ENCODE assay signal across 20 mouse cellular contexts in the genomic region with DNA sequence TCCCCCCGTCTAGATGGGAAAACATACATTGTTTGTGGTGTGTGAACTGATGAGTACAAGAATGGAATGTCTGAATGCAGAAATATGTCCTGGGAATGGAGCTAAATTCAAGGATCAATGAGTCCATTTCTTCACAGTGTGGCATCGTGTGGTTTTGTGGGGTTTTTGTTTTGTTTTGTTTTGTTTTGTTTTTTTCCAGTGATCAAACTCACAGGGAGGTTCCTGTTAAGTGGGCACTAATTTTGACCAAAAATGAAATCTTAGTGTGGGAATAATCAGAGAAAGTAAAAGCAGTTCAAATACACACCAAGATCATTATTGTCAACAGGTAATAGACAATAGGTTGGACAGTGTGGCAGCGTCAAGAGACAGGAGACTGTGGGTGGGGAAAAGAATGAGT.
DNase-seq lines count a peak whose midpoint lies in the region; ATAC-seq and TF ChIP-seq lines count a peak whose summit lies in the region.
"Had no signal": no experiment of that assay in that cellular context is flagged by ENCODE, and none has a peak within 500 bp of the region (broad histone marks: within the 10 kb centered on the region; RNA-seq: fewer than 3 reads in every experiment).

No protein-coding gene starts in this region.

- no peak for TF ChIP-seq EP300 in liver, postnatal 0 days (IDR thresholded peaks at IDR 0.05; ENCODE audit: low read depth)

- peak overlapping the region; percentile 79 for H3K27ac ChIP-seq in spleen, adult 2 months (ENCODE audit: insufficient read depth, low read length)
- H3K27ac ChIP-seq in liver, embryonic 12.5 days: peak overlapping the region; percentile 73
- peak overlapping the region; percentile 3; the same call in 1 of the 2 replicates for H3K27ac ChIP-seq in liver, postnatal 0 days (ENCODE audit: low read depth)
- H3K27ac ChIP-seq: embryonic facial prominence, embryonic 12.5 days; gastrocnemius, adult 2 months; heart, embryonic 13.5 days; kidney, postnatal 0 days had no signal

- TF ChIP-seq CTCF in spleen, adult 2 months (IDR thresholded peaks at IDR 0.05; ENCODE audit: extremely low read depth, insufficient read depth, insufficient read length, insufficient replicate concordance): no peak
- TF ChIP-seq CTCF in liver, postnatal 0 days (IDR thresholded peaks at IDR 0.05; ENCODE audit: low read depth): no peak

- peak overlapping the region; percentile 60 for H3K4me3 ChIP-seq in erythroblast, embryonic 14.5 days (replicated peaks)
- H3K4me3 ChIP-seq in spleen, adult 2 months (ENCODE audit: extremely low read depth, insufficient read depth, insufficient read length): peak overlapping the region; percentile 62
- H3K4me3 ChIP-seq in liver, embryonic 12.5 days: peak overlapping the region; percentile 51
- peak overlapping the region; percentile 16 for H3K4me3 ChIP-seq in liver, postnatal 0 days (ENCODE audit: low read depth, low read length)
- H3K4me3 ChIP-seq: embryonic facial prominence, embryonic 12.5 days; gastrocnemius, adult 2 months; heart, embryonic 13.5 days had no signal

- no peaks in the 10 kb centered on the region for H3K36me3 ChIP-seq in erythroblast, embryonic 14.5 days (ENCODE audit: control insufficient read depth)
- no peaks in the 10 kb centered on the region; the same call in 1 of the 2 replicates for H3K36me3 ChIP-seq in spleen, adult 2 months (ENCODE audit: control insufficient read depth, insufficient read depth, low read length)
- H3K36me3 ChIP-seq in liver, embryonic 12.5 days: no peaks in the 10 kb centered on the region
- H3K36me3 ChIP-seq in liver, postnatal 0 days (replicated peaks; ENCODE audit: insufficient read depth, low read length): no peaks in the 10 kb centered on the region
- H3K36me3 ChIP-seq: embryonic facial prominence, embryonic 12.5 days; heart, embryonic 13.5 days had no signal

- H3K4me1 ChIP-seq in erythroblast, embryonic 14.5 days (ENCODE audit: control insufficient read depth): peaks cover 57% of the 10 kb centered on the region
- H3K4me1 ChIP-seq in spleen, adult 2 months (ENCODE audit: control insufficient read depth, insufficient read depth, insufficient read length): peaks cover 12% of the 10 kb centered on the region
- peaks cover 62% of the 10 kb centered on the region for H3K4me1 ChIP-seq in liver, embryonic 12.5 days
- peaks cover 12% of the 10 kb centered on the region for H3K4me1 ChIP-seq in liver, postnatal 0 days (ENCODE audit: insufficient read depth)

- 14% methylated on average over 3 of the region's 3 CpGs for WGBS in spleen, adult 2 months
- WGBS in liver, embryonic 12.5 days (ENCODE audit: insufficient replicate concordance): 45% methylated on average over 3 of the region's 3 CpGs
- 40% methylated on average over 3 of the region's 3 CpGs for WGBS in liver, postnatal 0 days (ENCODE audit: insufficient replicate concordance)

- H3K9me3 ChIP-seq in erythroblast, embryonic 14.5 days (ENCODE audit: control insufficient read depth, low read length): no peaks in the 10 kb centered on the region
- no peaks in the 10 kb centered on the region for H3K9me3 ChIP-seq in liver, embryonic 12.5 days (replicated peaks)
- H3K9me3 ChIP-seq in liver, postnatal 0 days (ENCODE audit: low read length): no peaks in the 10 kb centered on the region
- H3K9me3 ChIP-seq: embryonic facial prominence, embryonic 12.5 days; heart, embryonic 13.5 days had no signal

- H3K4me2 ChIP-seq in liver, embryonic 12.5 days: peak overlapping the region; percentile 70
- H3K4me2 ChIP-seq in liver, postnatal 0 days (ENCODE audit: low read depth, low read length): peak overlapping the region; percentile 59
- H3K4me2 ChIP-seq: embryonic facial prominence, embryonic 12.5 days; heart, embryonic 13.5 days had no signal

- H3K27me3 ChIP-seq in erythroblast, embryonic 14.5 days (ENCODE audit: control insufficient read depth): no peaks in the 10 kb centered on the region
- H3K27me3 ChIP-seq in spleen, adult 2 months (ENCODE audit: control insufficient read depth, insufficient read depth, low read length): no peaks in the 10 kb centered on the region
- no peaks in the 10 kb centered on the region for H3K27me3 ChIP-seq in liver, embryonic 12.5 days (replicated peaks)
- no peaks in the 10 kb centered on the region for H3K27me3 ChIP-seq in liver, postnatal 0 days (ENCODE audit: insufficient read depth, low read length)
- H3K27me3 ChIP-seq: embryonic facial prominence, embryonic 12.5 days had no signal

- peak overlapping the region; percentile 69 for H3K9ac ChIP-seq in liver, embryonic 12.5 days
- peak overlapping the region; percentile 45 for H3K9ac ChIP-seq in liver, postnatal 0 days (replicated peaks)
- H3K9ac ChIP-seq: embryonic facial prominence, embryonic 12.5 days; heart, embryonic 13.5 days had no signal

- no peak for TF ChIP-seq POLR2A in spleen, adult 2 months (IDR thresholded peaks at IDR 0.05; ENCODE audit: low read depth, low read length)

- no peak for DNase-seq in spleen, adult 2 months (ENCODE audit: low read depth in 1 of 2, low spot score in 2 of 2)
- DNase-seq in spleen, postnatal 4 days (ENCODE audit: low spot score in 2 of 2): no peak
- no peak for DNase-seq in liver, postnatal 0 days
- DNase-seq in gastrocnemius, postnatal 4 days (ENCODE audit: low spot score in 2 of 2): no peak
- no peak for DNase-seq in B cell, adult 2 months
- DNase-seq: adrenal gland, postnatal 25 days; cerebellum, adult 2 months; cerebellum, postnatal 25 days; embryo, embryonic 11 days; gastrocnemius, adult 2 months; layer of hippocampus, adult 9-11 months; lung, postnatal 36 days; right cerebral cortex, postnatal 25 days had no signal

- no peak for ATAC-seq in erythroblast, adult 5-6 weeks (replicated peaks; ENCODE audit: low FRiP score, poor library complexity, severe bottlenecking)
- no peak for ATAC-seq in liver, embryonic 12.5 days
- ATAC-seq in liver, postnatal 0 days: no peak
- ATAC-seq: intestine, embryonic 16.5 days had no signal

Comparison
In these comparisons a context has a peak if more than half of its experiments do, and no peak if none do; other contexts are left out.
1. H3K27ac ChIP-seq: peak in every context shown above with its lines; median percentile 79 in spleen, adult 2 months; 73 in liver, embryonic 12.5 days; 3 in liver, postnatal 0 days.